Mouse (Mus musculus): ENCODE data around the gene Mepce.

DNA sequence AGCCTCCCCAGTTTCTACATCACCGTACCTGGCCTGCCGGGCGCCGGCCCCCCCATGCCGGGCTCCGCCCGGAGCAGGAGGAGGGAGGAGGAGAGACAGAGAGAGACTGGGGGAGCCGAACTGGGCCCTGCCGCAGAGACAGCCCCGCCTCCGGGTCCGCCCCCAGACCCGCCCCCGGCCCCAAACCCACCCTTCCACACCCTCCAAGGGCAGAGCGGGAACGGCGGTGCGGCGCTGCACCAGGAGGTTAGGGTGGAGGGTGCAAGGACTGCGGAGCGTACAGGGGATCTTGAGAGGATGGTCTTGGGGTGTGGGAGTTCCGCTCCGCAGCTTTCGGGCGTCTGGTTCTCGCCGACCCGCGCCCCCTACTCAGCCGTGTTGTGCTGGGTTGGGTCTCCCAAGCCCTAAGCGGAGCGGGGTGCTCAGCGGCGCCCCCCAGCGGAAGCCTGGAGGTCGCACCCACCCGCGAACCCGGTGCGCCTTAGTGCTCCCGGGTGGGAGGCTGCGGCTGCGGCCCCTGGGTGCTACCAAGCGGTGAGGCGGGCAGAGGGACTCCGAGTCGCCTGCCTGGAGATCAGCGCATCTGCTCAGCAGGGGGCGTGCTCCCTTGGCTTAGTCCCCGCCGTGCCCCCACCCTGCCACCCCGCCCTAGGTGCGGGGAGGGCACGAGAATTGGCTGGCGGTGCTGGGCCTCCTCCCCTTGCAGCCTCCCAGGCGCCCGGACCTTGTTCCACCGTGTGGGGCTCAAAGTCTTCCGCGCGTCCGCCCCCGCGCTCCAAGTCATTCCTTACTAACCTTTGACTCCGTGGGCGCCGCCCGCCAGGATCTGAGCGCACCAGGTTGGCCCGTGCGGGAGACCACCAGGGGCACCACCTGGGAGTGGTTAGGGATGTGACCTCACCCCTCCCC lies 46.2 kb downstream of the Mepce start, which contains the start of gene Nyap1:
- no peak for TF ChIP-seq GATA1 (IDR thresholded peaks at IDR 0.05; ENCODE audit: low read length)
- no peak for TF ChIP-seq TAL1 (IDR thresholded peaks at IDR 0.05; ENCODE audit: low read length)

All from erythroblast, embryonic 14.5 days (primary cell).